Mouse (Mus musculus) left cerebral cortex, adult 9 months (tissue): ENCODE data around the gene Apom.

Experiments
- DNase-seq, 2 experiments: peaks; one replicate each; pipeline ENCODE4 v3.0.0; 2022; ENCODE audit warnings: low spot score in 2 of 2

Apom gene

GRCm38 (mm10) chr17:35097164-35097655, 34.6 kb downstream of the Apom start:
- peak; percentile 52 to 55 for DNase-seq

GRCm38 (mm10) chr17:35096597-35096996, 35.3 kb downstream of the Apom start:
- DNase-seq, result no peak

GRCm38 (mm10) chr17:35094475-35095365, 37.1 kb downstream of the Apom start:
- DNase-seq, result no peak

GRCm38 (mm10) chr17:35092403-35093198, 39.2 kb downstream of the Apom start:
- no peak for DNase-seq

GRCm38 (mm10) chr17:35090166-35090932, 41.5 kb downstream of the Apom start:
- DNase-seq, result no peak

GRCm38 (mm10) chr17:35088825-35089644, 42.8 kb downstream of the Apom start, which contains the start of gene Abhd16a:
Gene Abhd16a, plus strand, starts transcription at chr17:35089263.
- DNase-seq, result peak; percentile 83 to 94

GRCm38 (mm10) chr17:35088151-35088550, 43.7 kb downstream of the Apom start:
- no peak for DNase-seq

- DNase-seq, result no peak
Measured at GRCm38 (mm10) chr17:35085208-35085865, 46.5 kb downstream of the Apom start, which contains the start of gene Ly6g6f. Gene Ly6g6f, minus strand, starts transcription at chr17:35085610.

- DNase-seq, result no peak
Measured at GRCm38 (mm10) chr17:35083929-35084497, 47.8 kb downstream of the Apom start.

- no peak for DNase-seq
Measured at GRCm38 (mm10) chr17:35082841-35083576, 48.8 kb downstream of the Apom start.

- DNase-seq, result no peak
Measured at GRCm38 (mm10) chr17:35080710-35081109, 51.1 kb downstream of the Apom start.

- DNase-seq, result no peak
Measured at GRCm38 (mm10) chr17:35080248-35080647, 51.6 kb downstream of the Apom start.

- DNase-seq, result no peak
Measured at GRCm38 (mm10) chr17:35079778-35080177, 52.1 kb downstream of the Apom start.
